Mouse (Mus musculus) ES-E14 (cell line): ENCODE measurements around the gene C1qtnf5.

Source experiments
- CHD2 ChIP-seq: IDR thresholded peaks from 2 replicates; pipeline ENCODE4 v1.6.1; 2014; ENCODE audit warnings: mild to moderate bottlenecking, low read depth, low read length, inconsistent platforms
- HCFC1 ChIP-seq: IDR thresholded peaks from 2 replicates; pipeline ENCODE4 v1.6.1; 2012; ENCODE audit warnings: low read length, inconsistent platforms, borderline replicate concordance; ENCODE audit not compliant: insufficient read depth
- MAFK ChIP-seq: IDR thresholded peaks from 2 replicates; pipeline ENCODE4 v1.6.1; 2014; ENCODE audit warnings: mild to moderate bottlenecking, low read depth, low read length, inconsistent platforms; ENCODE audit not compliant: insufficient read depth
- ZC3H11A ChIP-seq: IDR thresholded peaks from 2 replicates; pipeline ENCODE4 v1.6.1; 2012; ENCODE audit warnings: low read depth, mild to moderate bottlenecking, inconsistent platforms, low read length, borderline replicate concordance

- TF ChIP-seq HCFC1 (no peak), MAFK (no peak), CHD2 (no peak), ZC3H11A (no peak)
Observed at GRCm38 (mm10) chr9:44067241-44067959, 39.6 kb upstream of the C1qtnf5 start.
